Mouse (Mus musculus) stomach, embryonic 16.5 days (tissue): ENCODE measurements around the gene Cnnm4. TPM values are rescaled to one million over a fixed set of nuclear protein-coding genes. Genes with fewer than 3 reads are reported as not detected.

Experiments
- ATAC-seq: fragments of 200-750 bp; cut with Nextera tagmentation; 2 replicates; pipeline ENCODE4 v1.8.0; 2017; ENCODE audit warnings: moderate number of reproducible peaks, moderate TSS enrichment; ENCODE audit not compliant: insufficient read depth, low FRiP score
- H3K27ac ChIP-seq: fragments of 300-500 bp; sonication (generic); 2 replicates; pipeline ENCODE4 v1.5.1; 2014; ENCODE audit warnings: low read length
- H3K27me3 ChIP-seq: fragments of 300-500 bp; sonication (generic); 2 replicates; pipeline ENCODE4 v1.6.1; 2014; ENCODE audit warnings: low read length, control low read depth, mixed read lengths; ENCODE audit not compliant: control insufficient read depth, insufficient read depth
- H3K36me3 ChIP-seq: fragments of 300-500 bp; sonication (generic); 2 replicates; pipeline ENCODE4 v1.6.1; 2014; ENCODE audit warnings: low read length; ENCODE audit not compliant: control insufficient read depth, insufficient read depth
- H3K4me1 ChIP-seq: fragments of 300-500 bp; sonication (generic); 2 replicates; pipeline ENCODE4 v1.6.1; 2014; ENCODE audit warnings: low read length, control low read depth, mixed read lengths; ENCODE audit not compliant: control insufficient read depth, insufficient read depth
- H3K4me2 ChIP-seq: fragments of 300-500 bp; sonication (generic); 2 replicates; pipeline ENCODE4 v1.6.1; 2014; ENCODE audit warnings: low read depth, low read length, mixed read lengths
- H3K4me3 ChIP-seq: fragments of 300-500 bp; sonication (generic); replicated peaks from 2 replicates; pipeline ENCODE4 v1.5.1; 2014; ENCODE audit warnings: mild to moderate bottlenecking, low read length
- H3K9ac ChIP-seq: fragments of 300-500 bp; sonication (generic); 2 replicates; pipeline ENCODE4 v1.6.1; 2014; ENCODE audit warnings: low read length
- H3K9me3 ChIP-seq: fragments of 300-500 bp; sonication (generic); replicated peaks from 2 replicates; pipeline ENCODE4 v1.6.1; 2016; ENCODE audit warnings: low read length, control low read depth; ENCODE audit not compliant: control insufficient read depth
- WGBS: fragments of 180-500 bp; shearing (Covaris S2); extraction: QIAGEN DNeasy Blood & Tissue Kit; methylation state at CpG from one replicate; pipeline ENCODE4 v1.1.7; 2014; 5-methylcytosine and 5-hydroxymethylcytosine counted together
- polyA plus RNA-seq: library from polyadenylated mRNA; unstranded; fragments of >200 nt; fragmentation: Nextera tagmentation; extraction: Ambion mirVana; gene quantifications from 2 replicates; pipeline ENCODE4 v1.2.1, GENCODE M21; 2015

Cnnm4 gene
- polyA plus RNA-seq, result 16.7 and 18.5 TPM in 2 replicates

DNA sequence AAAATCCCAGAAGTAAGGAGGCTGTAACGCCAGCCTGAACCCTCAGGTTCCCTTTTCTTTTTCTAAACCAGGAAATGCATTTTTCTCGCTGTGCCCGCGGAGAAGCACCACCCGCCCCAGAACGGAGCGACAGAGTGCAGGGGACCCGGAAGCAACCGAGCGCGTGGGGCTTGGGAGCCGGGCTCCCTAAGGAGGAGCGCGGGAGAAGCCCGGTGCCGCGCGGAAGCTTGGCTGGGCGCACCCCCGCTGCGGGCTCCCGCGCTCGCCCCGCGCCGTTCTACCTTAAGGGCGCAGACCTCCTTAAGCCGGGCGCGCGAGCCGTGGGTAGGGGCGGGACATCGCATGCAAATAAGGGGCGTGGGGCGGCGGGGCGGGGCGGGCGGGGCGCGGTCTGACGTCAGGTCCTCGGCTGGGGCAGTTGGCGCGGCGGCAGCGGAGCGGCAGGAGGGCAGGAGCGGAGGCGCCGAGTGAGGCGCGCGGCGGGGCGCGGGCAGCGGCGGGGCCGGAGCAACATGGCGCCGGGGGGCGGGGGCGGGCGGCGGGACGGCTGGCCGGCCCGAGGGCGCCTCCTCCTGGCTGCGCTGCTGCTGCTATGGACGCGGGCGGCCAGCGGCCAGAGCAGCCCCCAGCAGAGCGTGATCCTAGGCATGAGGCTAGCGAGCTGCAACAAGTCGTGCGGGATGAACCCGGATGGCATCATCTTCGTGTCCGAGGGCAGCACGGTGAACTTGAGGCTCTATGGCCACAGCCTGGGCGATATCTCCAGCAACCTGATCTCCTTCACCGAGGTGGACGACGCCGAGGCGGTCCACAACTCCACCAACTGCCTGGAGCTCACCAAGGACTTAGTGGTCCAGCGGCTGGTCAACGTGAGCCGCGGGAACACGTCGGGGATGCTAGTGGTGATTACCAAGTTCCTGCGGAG, at the start of gene Cnnm4:
Gene Cnnm4, plus strand, starts transcription at position 440 of the 925 bp plus-strand sequence.
- H3K4me2 ChIP-seq, result peak within 1 kb of the TSS; percentile 83
- no peaks in the 10 kb centered on the region for H3K9me3 ChIP-seq
- H3K9ac ChIP-seq, result peak within 1 kb of the TSS; percentile 80
- 0% methylated on average over 77 of the region's 98 CpGs for WGBS
- ATAC-seq, result peak; percentile 93
- peak within 1 kb of the TSS; percentile 69 for H3K4me3 ChIP-seq
- H3K4me1 ChIP-seq, result peaks cover 43% of the 10 kb centered on the region
- no peaks in the 10 kb centered on the region for H3K27me3 ChIP-seq
- peak within 1 kb of the TSS; percentile 88 for H3K27ac ChIP-seq
- no peaks in the 10 kb centered on the region for H3K36me3 ChIP-seq

DNA sequence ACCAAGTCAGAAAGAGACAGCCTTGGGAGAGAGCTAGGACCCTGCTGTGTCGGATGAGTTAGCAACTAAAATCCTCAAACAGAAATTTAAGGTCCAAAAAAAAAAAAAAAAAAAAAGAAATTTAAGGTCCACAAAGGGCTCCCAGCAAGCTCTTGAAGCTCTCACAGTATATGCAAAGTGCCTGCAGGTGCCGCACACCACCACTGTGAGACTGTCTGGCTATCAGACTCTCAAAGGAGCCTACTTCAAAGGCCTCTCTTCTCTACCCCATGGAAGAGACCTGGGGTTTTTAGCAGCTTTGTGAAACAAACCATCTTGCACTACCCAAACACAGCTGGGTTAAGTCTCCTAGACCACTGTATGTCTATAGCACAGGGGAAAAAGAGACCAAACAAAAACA, 41.9 kb upstream of the Cnnm4 start:
- Histone ChIP-seq H3K36me3 (no peaks in the 10 kb centered on the region; the same call in 1 of the 2 replicates), H3K27me3 (no peaks in the 10 kb centered on the region)
- no peak for ATAC-seq

GRCm38 (mm10) chr1:36432999-36433398, 38.4 kb upstream of the Cnnm4 start:
- no peak for ATAC-seq
- Histone ChIP-seq H3K9ac (no peak overlapping the region), H3K4me1 (no peaks in the 10 kb centered on the region), H3K27me3 (no peaks in the 10 kb centered on the region), H3K9me3 (no peaks in the 10 kb centered on the region), H3K4me3 (no peak overlapping the region), H3K4me2 (no peak overlapping the region), H3K27ac (no peak overlapping the region), H3K36me3 (peaks cover 6% of the 10 kb centered on the region; the same call in 1 of the 2 replicates)
- WGBS, result 72% methylated on average over 4 of the region's 4 CpGs

More for the DNA sequence above, 41.9 kb upstream of the Cnnm4 start:
- H3K9ac ChIP-seq, result no peak overlapping the region
- no peaks in the 10 kb centered on the region for H3K9me3 ChIP-seq
- no peak overlapping the region for H3K4me2 ChIP-seq
- WGBS, result 88% methylated on average over 2 of the region's 2 CpGs
- no peaks in the 10 kb centered on the region for H3K4me1 ChIP-seq
- H3K4me3 ChIP-seq, result no peak overlapping the region
- H3K27ac ChIP-seq, result no peak overlapping the region

DNA sequence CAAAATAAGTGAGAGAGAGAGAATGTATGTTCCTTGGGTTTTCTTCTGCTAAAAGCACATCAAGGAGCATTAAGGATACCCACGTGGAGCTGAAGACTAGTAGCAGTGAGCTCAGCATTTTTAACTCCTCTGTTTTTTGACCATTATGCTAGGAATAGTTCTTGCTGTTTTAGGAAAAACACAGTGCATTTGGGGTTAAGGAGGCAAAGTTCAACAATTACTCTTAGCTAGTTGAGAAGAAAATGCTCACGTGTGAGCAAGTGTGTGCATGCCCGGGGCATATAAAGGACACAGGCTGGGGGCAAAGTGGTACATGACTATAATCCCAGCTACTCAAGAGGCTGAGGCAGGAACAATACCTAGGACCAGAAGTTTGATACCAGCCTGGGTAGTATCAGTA, 37.8 kb upstream of the Cnnm4 start:
- H3K9ac ChIP-seq, result no peak overlapping the region
- peaks cover 9% of the 10 kb centered on the region; the same call in 1 of the 2 replicates for H3K36me3 ChIP-seq
- H3K9me3 ChIP-seq, result no peaks in the 10 kb centered on the region
- no peak for ATAC-seq
- no peak overlapping the region for H3K4me3 ChIP-seq
- no peaks in the 10 kb centered on the region for H3K27me3 ChIP-seq
- 92% methylated on average over 3 of the region's 3 CpGs for WGBS
- no peak overlapping the region for H3K27ac ChIP-seq
- H3K4me2 ChIP-seq, result no peak overlapping the region
- no peaks in the 10 kb centered on the region for H3K4me1 ChIP-seq

DNA sequence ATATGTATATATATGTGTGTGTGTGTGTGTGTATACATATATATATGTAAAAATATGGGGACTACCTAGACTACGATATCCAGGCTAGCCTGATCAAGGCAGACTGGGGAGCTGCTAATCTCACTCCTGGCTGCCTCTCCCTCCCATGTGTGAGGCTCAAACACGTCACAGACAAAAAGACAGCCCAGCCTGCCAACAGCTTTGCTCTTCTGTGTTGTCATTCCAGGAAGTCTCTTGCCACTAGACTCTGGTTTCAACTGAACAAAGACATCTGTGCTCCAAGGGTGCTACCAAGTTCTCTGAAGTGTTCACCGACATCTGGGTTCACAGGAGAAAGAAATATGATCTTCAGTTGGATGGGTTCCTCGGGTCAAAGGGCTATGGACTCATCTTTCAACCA, 36.3 kb upstream of the Cnnm4 start:
- Histone ChIP-seq H3K4me1 (no peaks in the 10 kb centered on the region), H3K4me3 (no peak overlapping the region)
- 65% methylated on average over 4 of the region's 4 CpGs for WGBS

GRCm38 (mm10) chr1:36436515-36436914, 34.9 kb upstream of the Cnnm4 start:
- Histone ChIP-seq H3K9me3 (no peaks in the 10 kb centered on the region), H3K27me3 (no peaks in the 10 kb centered on the region), H3K27ac (no peak overlapping the region), H3K9ac (no peak overlapping the region), H3K4me1 (no peaks in the 10 kb centered on the region), H3K36me3 (peaks cover 11% of the 10 kb centered on the region; the same call in 1 of the 2 replicates), H3K4me3 (no peak overlapping the region), H3K4me2 (no peak overlapping the region)
- ATAC-seq, result no peak
- WGBS, result 94% methylated on average over 6 of the region's 6 CpGs

More for the DNA sequence above, 36.3 kb upstream of the Cnnm4 start:
- peaks cover 11% of the 10 kb centered on the region; the same call in 1 of the 2 replicates for H3K36me3 ChIP-seq
- no peak overlapping the region for H3K4me2 ChIP-seq
- no peak overlapping the region for H3K9ac ChIP-seq
- H3K27me3 ChIP-seq, result no peaks in the 10 kb centered on the region
- ATAC-seq, result no peak
- no peak overlapping the region for H3K27ac ChIP-seq
- H3K9me3 ChIP-seq, result no peaks in the 10 kb centered on the region

DNA sequence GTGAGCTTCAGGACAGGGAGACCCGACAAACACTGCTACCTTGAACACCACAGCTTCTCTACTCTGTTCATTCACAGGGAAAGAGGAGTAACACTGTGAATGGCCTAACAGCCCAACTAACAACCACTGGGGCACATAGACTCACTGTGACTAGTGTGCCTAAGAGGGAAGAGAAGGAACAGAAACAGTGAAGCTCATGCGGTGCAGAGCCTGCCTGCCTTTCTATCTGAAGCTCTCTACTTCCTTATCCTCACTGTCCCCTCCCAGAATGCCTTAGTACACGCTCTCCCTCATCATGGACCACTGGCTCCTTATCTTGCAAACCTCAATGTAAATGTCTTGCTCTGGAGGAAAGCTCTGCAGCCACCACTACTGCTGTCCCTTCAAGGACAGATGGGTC, 34.2 kb upstream of the Cnnm4 start:
- Histone ChIP-seq H3K4me1 (no peaks in the 10 kb centered on the region), H3K36me3 (peaks cover 11% of the 10 kb centered on the region; the same call in 1 of the 2 replicates), H3K4me2 (no peak overlapping the region), H3K27ac (no peak overlapping the region), H3K9me3 (no peaks in the 10 kb centered on the region), H3K27me3 (no peaks in the 10 kb centered on the region), H3K9ac (no peak overlapping the region), H3K4me3 (no peak overlapping the region)
- WGBS, result 87% methylated on average over 3 of the region's 3 CpGs
- no peak for ATAC-seq

DNA sequence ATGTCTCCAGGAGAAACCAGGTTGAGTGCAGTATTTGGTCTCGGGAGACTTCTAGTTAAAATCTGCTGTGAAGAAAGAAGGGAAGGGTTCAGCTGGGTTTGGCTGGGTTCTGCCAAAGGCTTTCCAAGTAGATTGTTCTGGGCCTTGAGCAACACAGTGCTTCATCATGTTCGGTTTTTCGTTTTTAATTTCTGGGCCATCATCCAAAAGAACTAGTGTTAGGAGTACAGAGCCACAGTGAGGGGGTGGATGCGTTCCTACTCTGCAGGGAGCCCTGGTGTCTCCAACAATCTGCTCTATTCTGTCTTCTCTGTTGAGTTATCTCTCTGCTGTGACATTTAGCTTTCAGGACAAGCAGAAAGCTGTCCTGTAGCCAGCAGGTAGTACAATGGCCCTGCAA, 30.3 kb upstream of the Cnnm4 start:
- WGBS, result 66% methylated on average over 4 of the region's 4 CpGs
- H3K9ac ChIP-seq, result no peak overlapping the region
- H3K4me2 ChIP-seq, result no peak overlapping the region
- no peak for ATAC-seq
- no peaks in the 10 kb centered on the region for H3K27me3 ChIP-seq
- H3K4me1 ChIP-seq, result peaks cover 10% of the 10 kb centered on the region; the same call in 1 of the 2 replicates
- no peaks in the 10 kb centered on the region for H3K9me3 ChIP-seq
- H3K27ac ChIP-seq, result no peak overlapping the region
- 0 out of 2 replicates have a peak, but pooled peaks cover 11% of the 10 kb centered on the region for H3K36me3 ChIP-seq
- H3K4me3 ChIP-seq, result no peak overlapping the region
